Mouse (Mus musculus) embryonic facial prominence, embryonic 11.5 days (tissue): ENCODE results near the gene Vasp. TPM values are rescaled to one million over a fixed set of nuclear protein-coding genes. Genes with fewer than 3 reads are reported as not detected.

Source experiments
- ATAC-seq: fragments of 200-750 bp; cut with Nextera tagmentation; replicated peaks from 2 replicates; pipeline ENCODE4 v1.8.0; 2017; ENCODE audit warnings: low read depth; ENCODE audit not compliant: insufficient number of reproducible peaks, low FRiP score, low TSS enrichment
- DNase-seq: peaks from one replicate; pipeline ENCODE4 v3.0.0-alpha.2; 2015; ENCODE audit warnings: low spot score
- H3K27ac ChIP-seq: fragments of 300-500 bp; sonication (generic); replicated peaks from 2 replicates; pipeline ENCODE4 v1.5.1; 2014; ENCODE audit warnings: mild to moderate bottlenecking, low read depth, low read length, control low read depth
- H3K27me3 ChIP-seq: fragments of 300-500 bp; sonication (generic); 2 replicates; pipeline ENCODE4 v1.6.1; 2014; ENCODE audit warnings: mild to moderate bottlenecking, low read length, moderate library complexity, mixed read lengths; ENCODE audit not compliant: control insufficient read depth, insufficient read depth
- H3K36me3 ChIP-seq: fragments of 300-500 bp; sonication (generic); replicated peaks from 2 replicates; pipeline ENCODE4 v1.6.1; 2014; ENCODE audit warnings: low read depth, mild to moderate bottlenecking, low read length, moderate library complexity, mixed read lengths; ENCODE audit not compliant: control insufficient read depth, insufficient read depth
- H3K4me1 ChIP-seq: fragments of 300-500 bp; sonication (generic); 2 replicates; pipeline ENCODE4 v1.6.1; 2014; ENCODE audit warnings: low read length, mixed read lengths; ENCODE audit not compliant: control insufficient read depth, insufficient read depth
- H3K4me2 ChIP-seq: fragments of 300-500 bp; sonication (generic); 2 replicates; pipeline ENCODE4 v1.6.1; 2014; ENCODE audit warnings: low read depth, mild to moderate bottlenecking, control low read depth, low read length, moderate library complexity
- H3K4me3 ChIP-seq: fragments of 300-500 bp; sonication (generic); 2 replicates; pipeline ENCODE4 v1.5.1; 2014; ENCODE audit warnings: low read depth, low read length, control low read depth
- H3K9ac ChIP-seq: fragments of 300-500 bp; sonication (generic); replicated peaks from 2 replicates; pipeline ENCODE4 v1.6.1; 2014; ENCODE audit warnings: mild to moderate bottlenecking, control low read depth, low read length
- H3K9me3 ChIP-seq: fragments of 300-500 bp; sonication (generic); replicated peaks from 2 replicates; pipeline ENCODE4 v1.6.1; 2016; ENCODE audit warnings: mild to moderate bottlenecking, low read length, inconsistent platforms, mixed read lengths; ENCODE audit not compliant: control insufficient read depth
- WGBS: fragments of 180-500 bp; shearing (Covaris S2); extraction: QIAGEN DNeasy Blood & Tissue Kit; methylation state at CpG from one replicate; pipeline ENCODE4 v1.1.7; 2014; 5-methylcytosine and 5-hydroxymethylcytosine counted together
- polyA plus RNA-seq: library from polyadenylated mRNA; unstranded; fragments of >200 nt; fragmentation: Nextera tagmentation; extraction: Ambion mirVana; gene quantifications from 2 replicates; pipeline ENCODE4 v1.2.1, GENCODE M21; 2014

The Vasp gene
- polyA plus RNA-seq, 1 experiment from 2014 or later, result 53.2 TPM

GRCm38 (mm10) chr7:19272173-19272764 lies 652 bp upstream of the Vasp start:
- H3K9me3 ChIP-seq, result no peaks in the 10 kb centered on the region
- DNase-seq (peak; percentile 89), ATAC-seq (peak; percentile 58)
- H3K4me2 ChIP-seq, result peak overlapping the region; percentile 98
- WGBS, result under 1% methylated on average over 36 of the region's 36 CpGs
- H3K27me3 ChIP-seq, result no peaks in the 10 kb centered on the region
- no peaks in the 10 kb centered on the region for H3K36me3 ChIP-seq
- peaks cover 9% of the 10 kb centered on the region for H3K4me1 ChIP-seq
- peak overlapping the region; percentile 83 for H3K27ac ChIP-seq
- peak overlapping the region; percentile 87 for H3K9ac ChIP-seq
- H3K4me3 ChIP-seq, result peak overlapping the region; percentile 96

DNA sequence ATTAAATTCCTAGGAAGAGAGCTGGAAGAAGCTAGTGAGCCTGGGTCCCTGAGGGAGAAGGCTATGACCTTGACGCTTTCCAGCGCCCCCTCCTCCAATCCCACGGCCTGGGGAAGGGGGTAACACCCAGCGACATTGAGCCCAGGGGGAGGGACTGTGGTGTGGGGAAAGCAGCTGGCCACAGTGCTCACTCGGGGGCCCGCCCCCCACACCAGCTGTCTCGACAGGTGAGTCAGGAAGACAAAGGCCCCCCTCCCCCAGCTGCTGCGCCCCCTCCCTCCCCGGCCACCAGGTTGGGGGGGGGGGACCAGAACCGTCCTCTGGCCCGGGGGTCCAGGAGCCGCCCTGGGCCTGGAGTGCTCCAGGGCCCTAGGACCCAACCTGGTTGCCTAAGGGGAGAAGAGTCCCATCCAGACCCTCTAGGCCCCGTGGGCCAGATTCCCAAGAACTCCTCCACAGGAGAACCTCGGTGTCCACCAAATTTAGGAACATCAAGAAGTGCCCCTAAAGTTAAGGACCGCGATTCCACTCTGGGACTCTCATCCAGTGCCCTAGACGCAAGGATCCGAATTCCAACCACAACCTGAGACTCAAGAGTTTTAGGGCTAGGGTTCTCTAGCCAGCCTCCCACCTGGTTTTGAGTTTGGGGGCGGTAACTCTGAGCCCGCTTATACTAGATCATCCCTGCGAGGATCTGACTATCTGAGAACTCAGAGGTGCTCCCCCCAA lies 944 bp downstream of the Vasp start:
- Histone ChIP-seq H3K27ac (peak overlapping the region; percentile 83; the same call in 1 of the 2 replicates), H3K36me3 (no peaks in the 10 kb centered on the region), H3K27me3 (no peaks in the 10 kb centered on the region), H3K9me3 (no peaks in the 10 kb centered on the region), H3K4me3 (peak overlapping the region; percentile 96), H3K4me2 (peak overlapping the region; percentile 98), H3K4me1 (peaks cover 9% of the 10 kb centered on the region), H3K9ac (peak overlapping the region; percentile 87)
- DNase-seq (peak; percentile 31), ATAC-seq (no peak)
- WGBS, result 0% methylated on average over 19 of the region's 21 CpGs

- Histone ChIP-seq H3K9ac (peak overlapping the region; percentile 35), H3K27me3 (no peaks in the 10 kb centered on the region), H3K36me3 (no peaks in the 10 kb centered on the region), H3K27ac (0 out of 2 replicates have a peak overlapping the region, but pooled peaks have one; percentile 56), H3K4me2 (peak overlapping the region; percentile 98), H3K4me3 (peak overlapping the region; percentile 96), H3K4me1 (peaks cover 9% of the 10 kb centered on the region), H3K9me3 (no peaks in the 10 kb centered on the region)
- ATAC-seq, result no peak
- under 1% methylated on average over 19 of the region's 19 CpGs for WGBS
- peak; percentile 48 for DNase-seq
Measured at GRCm38 (mm10) chr7:19269721-19270441, 1.7 kb downstream of the Vasp start.

GRCm38 (mm10) chr7:19268993-19269681 lies 2.5 kb downstream of the Vasp start:
- DNase-seq, result no peak
- 32% methylated on average over 10 of the region's 10 CpGs for WGBS

DNA sequence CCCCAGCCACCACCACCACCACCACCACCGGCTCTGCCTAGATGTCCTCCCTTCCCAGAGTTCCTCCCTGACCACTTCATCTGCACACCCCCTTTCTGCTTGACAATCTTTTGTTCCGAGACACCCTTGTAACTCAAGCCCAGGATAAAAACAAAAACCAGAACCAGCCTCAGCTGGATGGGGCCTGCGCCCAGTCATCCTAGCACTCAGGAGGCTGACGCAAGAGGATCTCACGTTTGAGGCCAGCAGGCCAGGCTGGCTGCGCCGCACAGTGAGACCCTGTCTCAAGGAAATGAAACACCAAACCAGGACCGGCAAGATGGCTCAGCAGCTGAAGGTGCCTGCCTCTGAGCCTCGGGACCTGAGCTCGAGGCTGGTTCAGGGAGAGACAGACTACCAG lies 4.6 kb downstream of the Vasp start:
- WGBS, result 69% methylated on average over 10 of the region's 10 CpGs
- peaks cover 9% of the 10 kb centered on the region for H3K4me1 ChIP-seq
- H3K9me3 ChIP-seq, result no peaks in the 10 kb centered on the region
- no peak for DNase-seq
- H3K27ac ChIP-seq, result 0 out of 2 replicates have a peak overlapping the region, but pooled peaks have one; percentile 20
- H3K36me3 ChIP-seq, result peaks cover 3% of the 10 kb centered on the region; the same call in 1 of the 2 replicates
- no peak for ATAC-seq
- no peak overlapping the region for H3K9ac ChIP-seq
- no peak overlapping the region for H3K4me2 ChIP-seq
- no peaks in the 10 kb centered on the region for H3K27me3 ChIP-seq
- no peak overlapping the region for H3K4me3 ChIP-seq

More at GRCm38 (mm10) chr7:19268993-19269681, 2.5 kb downstream of the Vasp start:
- no peak for ATAC-seq
- no peak overlapping the region for H3K27ac ChIP-seq
- peaks cover 9% of the 10 kb centered on the region for H3K4me1 ChIP-seq
- no peaks in the 10 kb centered on the region for H3K27me3 ChIP-seq
- peaks cover 3% of the 10 kb centered on the region; the same call in 1 of the 2 replicates for H3K36me3 ChIP-seq
- H3K9ac ChIP-seq, result peak overlapping the region; percentile 35
- peak overlapping the region; percentile 98 for H3K4me2 ChIP-seq
- H3K4me3 ChIP-seq, result peak overlapping the region; percentile 96
- H3K9me3 ChIP-seq, result no peaks in the 10 kb centered on the region

GRCm38 (mm10) chr7:19265928-19266822 lies 5.4 kb downstream of the Vasp start:
- H3K9ac ChIP-seq, result no peak overlapping the region
- H3K27ac ChIP-seq, result no peak overlapping the region
- H3K9me3 ChIP-seq, result no peaks in the 10 kb centered on the region
- no peaks in the 10 kb centered on the region for H3K27me3 ChIP-seq
- DNase-seq (no peak), ATAC-seq (no peak)
- H3K4me1 ChIP-seq, result peaks cover 9% of the 10 kb centered on the region
- H3K36me3 ChIP-seq, result peaks cover 3% of the 10 kb centered on the region; the same call in 1 of the 2 replicates
- no peak overlapping the region for H3K4me3 ChIP-seq
- WGBS, result 84% methylated on average over 10 of the region's 10 CpGs
- no peak overlapping the region for H3K4me2 ChIP-seq

- 74% methylated on average over 7 of the region's 7 CpGs for WGBS
- H3K27ac ChIP-seq, result no peak overlapping the region
Measured at GRCm38 (mm10) chr7:19265147-19265546, 6.5 kb downstream of the Vasp start.

More at GRCm38 (mm10) chr7:19265147-19265546, 6.5 kb downstream of the Vasp start:
- Histone ChIP-seq H3K4me2 (no peak overlapping the region), H3K9ac (no peak overlapping the region), H3K27me3 (no peaks in the 10 kb centered on the region), H3K4me3 (no peak overlapping the region), H3K9me3 (no peaks in the 10 kb centered on the region), H3K36me3 (peaks cover 3% of the 10 kb centered on the region; the same call in 1 of the 2 replicates), H3K4me1 (peaks cover 3% of the 10 kb centered on the region; the same call in 1 of the 2 replicates)
- ATAC-seq (no peak), DNase-seq (no peak)
